Comparison of ENCODE assay signal across 13 mouse cellular contexts in the genomic region with DNA sequence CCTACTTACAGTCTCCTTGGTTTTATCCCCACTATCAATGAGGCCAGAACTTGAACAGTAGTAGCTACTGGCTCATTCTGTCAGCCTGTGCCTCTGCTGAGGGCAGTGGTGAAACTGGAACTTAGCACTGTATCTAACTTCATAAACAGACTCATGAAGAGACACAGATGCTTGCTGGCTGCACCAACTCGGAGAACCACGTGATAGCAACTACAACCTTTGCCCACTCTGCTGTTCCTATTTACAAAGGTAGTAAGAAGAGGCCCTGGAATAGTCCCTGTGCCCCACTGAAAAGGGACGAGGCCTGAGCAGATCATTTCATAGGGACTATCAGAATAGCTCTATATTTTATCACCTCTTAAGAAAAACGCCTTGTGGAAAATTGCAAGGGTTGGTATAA.
DNase-seq lines count a peak whose midpoint lies in the region; ATAC-seq and TF ChIP-seq lines count a peak whose summit lies in the region.
"Had no signal": no experiment of that assay in that cellular context is flagged by ENCODE, and none has a peak within 500 bp of the region (broad histone marks: within the 10 kb centered on the region; RNA-seq: fewer than 3 reads in every experiment).

No protein-coding gene starts in this region.

- 0 out of 2 replicates have a peak overlapping the region, but pooled peaks have one; percentile 20 for H3K27ac ChIP-seq in heart, embryonic 13.5 days (replicated peaks)
- H3K27ac ChIP-seq in intestine, embryonic 14.5 days (ENCODE audit: low read depth), result no peak overlapping the region
- H3K27ac ChIP-seq in midbrain, postnatal 0 days (ENCODE audit: low read depth, low read length), result no peak overlapping the region
- H3K27ac ChIP-seq: limb, embryonic 13.5 days had no signal

- 53% methylated on average over 4 of the region's 4 CpGs for WGBS in heart, embryonic 13.5 days
- 46% methylated on average over 4 of the region's 4 CpGs for WGBS in intestine, embryonic 14.5 days
- WGBS in midbrain, postnatal 0 days, result 77% methylated on average over 4 of the region's 4 CpGs

- peaks cover 26% of the 10 kb centered on the region for H3K4me1 ChIP-seq in heart, embryonic 13.5 days
- no peaks in the 10 kb centered on the region; the same call in 1 of the 2 replicates for H3K4me1 ChIP-seq in intestine, embryonic 14.5 days (replicated peaks; ENCODE audit: control insufficient read depth, insufficient read depth, low read length)
- no peaks in the 10 kb centered on the region for H3K4me1 ChIP-seq in midbrain, postnatal 0 days (ENCODE audit: insufficient read depth, low read length)

- ATAC-seq in heart, embryonic 13.5 days (ENCODE audit: extremely low read depth, insufficient number of reproducible peaks, low FRiP score, low TSS enrichment), result no peak
- ATAC-seq in intestine, embryonic 14.5 days (replicated peaks; ENCODE audit: low FRiP score, low TSS enrichment, low read depth), result peak; percentile 72
- ATAC-seq in midbrain, postnatal 0 days (ENCODE audit: low FRiP score), result no peak
- ATAC-seq: activated CD4-positive, CD25-positive, alpha-beta regulatory T cell, adult 4 months had no signal

- no peaks in the 10 kb centered on the region for H3K27me3 ChIP-seq in heart, embryonic 13.5 days (replicated peaks)
- no peaks in the 10 kb centered on the region for H3K27me3 ChIP-seq in intestine, embryonic 14.5 days (replicated peaks; ENCODE audit: control insufficient read depth, insufficient read depth, low read length)
- H3K27me3 ChIP-seq in midbrain, postnatal 0 days (ENCODE audit: insufficient read depth, low read length), result no peaks in the 10 kb centered on the region
- H3K27me3 ChIP-seq: limb, embryonic 13.5 days; megakaryocyte, embryonic 14.5 days had no signal

- TF ChIP-seq CTCF in midbrain, postnatal 0 days (IDR thresholded peaks at IDR 0.05), result no peak

- no peaks in the 10 kb centered on the region for H3K9me3 ChIP-seq in heart, embryonic 13.5 days
- H3K9me3 ChIP-seq in intestine, embryonic 14.5 days (ENCODE audit: control insufficient read depth, low read length), result no peaks in the 10 kb centered on the region
- H3K9me3 ChIP-seq in midbrain, postnatal 0 days (ENCODE audit: low read length), result no peaks in the 10 kb centered on the region
- H3K9me3 ChIP-seq: limb, embryonic 13.5 days; megakaryocyte, embryonic 14.5 days had no signal

- H3K4me3 ChIP-seq in heart, embryonic 13.5 days, result no peak overlapping the region
- H3K4me3 ChIP-seq in intestine, embryonic 14.5 days (ENCODE audit: low read depth, low read length), result no peak overlapping the region
- H3K4me3 ChIP-seq in midbrain, postnatal 0 days (ENCODE audit: low read depth, low read length), result no peak overlapping the region
- H3K4me3 ChIP-seq: limb, embryonic 13.5 days; megakaryocyte, embryonic 14.5 days had no signal

- H3K36me3 ChIP-seq in heart, embryonic 13.5 days, result no peaks in the 10 kb centered on the region
- no peaks in the 10 kb centered on the region for H3K36me3 ChIP-seq in intestine, embryonic 14.5 days (ENCODE audit: control insufficient read depth, insufficient read depth, low read length)
- H3K36me3 ChIP-seq in midbrain, postnatal 0 days (ENCODE audit: insufficient read depth, low read length), result no peaks in the 10 kb centered on the region
- H3K36me3 ChIP-seq: limb, embryonic 13.5 days had no signal

- no peak overlapping the region for H3K4me2 ChIP-seq in heart, embryonic 13.5 days
- no peak overlapping the region for H3K4me2 ChIP-seq in intestine, embryonic 14.5 days (ENCODE audit: low read length)
- no peak overlapping the region for H3K4me2 ChIP-seq in midbrain, postnatal 0 days (ENCODE audit: low read depth, low read length, poor library complexity, severe bottlenecking)
- H3K4me2 ChIP-seq: limb, embryonic 13.5 days had no signal

- H3K9ac ChIP-seq in heart, embryonic 13.5 days, result no peak overlapping the region
- H3K9ac ChIP-seq in intestine, embryonic 14.5 days (ENCODE audit: low read length), result no peak overlapping the region
- no peak overlapping the region for H3K9ac ChIP-seq in midbrain, postnatal 0 days (replicated peaks; ENCODE audit: low read length, poor library complexity, severe bottlenecking)
- H3K9ac ChIP-seq: limb, embryonic 13.5 days had no signal

- no peak for DNase-seq in heart, adult 9 months (ENCODE audit: low spot score in 2 of 2)
- DNase-seq in intestine, embryonic 14.5 days (ENCODE audit: low spot score), result no peak
- peak; percentile 35 for DNase-seq in kidney, postnatal 10 days
- DNase-seq in skeletal muscle tissue, adult 2 months (ENCODE audit: low read depth, low spot score), result peak; percentile 28
- DNase-seq in adrenal gland, adult (ENCODE audit: inconsistent age in 2 of 2, low spot score in 1 of 2), result no peak
- DNase-seq in layer of hippocampus, postnatal 10 days (ENCODE audit: low spot score in 2 of 2), result no peak
- DNase-seq in midbrain, postnatal 0 days (ENCODE audit: low spot score), result no peak
- DNase-seq: B cell, adult 2 months; heart, postnatal 4 days had no signal

Comparison
In these comparisons a context has a peak if more than half of its experiments do, and no peak if none do; other contexts are left out.
1. DNase-seq: peak in kidney, postnatal 10 days (single experiment) and skeletal muscle tissue, adult 2 months (single experiment); none in heart, adult 9 months (0 of 2), intestine, embryonic 14.5 days (single experiment), adrenal gland, adult (0 of 2), layer of hippocampus, postnatal 10 days (0 of 2) and midbrain, postnatal 0 days (single experiment).